Mouse (Mus musculus) small intestine, adult 2 months (tissue): ENCODE measurements around the gene Ranbp1.

ENCODE experiments used
- CTCF ChIP-seq: fragments of 200-500 bp; IDR thresholded peaks from 2 replicates; pipeline ENCODE4 v1.5.1; 2012; ENCODE audit warnings: low read depth, mild to moderate bottlenecking, control low read depth, inconsistent platforms, low read length, moderate library complexity, mixed read lengths; ENCODE audit not compliant: insufficient replicate concordance, insufficient read length; ENCODE audit errors: extremely low read depth
- POLR2A ChIP-seq: fragments of 200-500 bp; IDR thresholded peaks from 2 replicates; pipeline ENCODE4 v1.6.1; 2012; ENCODE audit warnings: low read depth, mild to moderate bottlenecking, control low read depth, inconsistent platforms, low read length, moderate library complexity

DNA sequence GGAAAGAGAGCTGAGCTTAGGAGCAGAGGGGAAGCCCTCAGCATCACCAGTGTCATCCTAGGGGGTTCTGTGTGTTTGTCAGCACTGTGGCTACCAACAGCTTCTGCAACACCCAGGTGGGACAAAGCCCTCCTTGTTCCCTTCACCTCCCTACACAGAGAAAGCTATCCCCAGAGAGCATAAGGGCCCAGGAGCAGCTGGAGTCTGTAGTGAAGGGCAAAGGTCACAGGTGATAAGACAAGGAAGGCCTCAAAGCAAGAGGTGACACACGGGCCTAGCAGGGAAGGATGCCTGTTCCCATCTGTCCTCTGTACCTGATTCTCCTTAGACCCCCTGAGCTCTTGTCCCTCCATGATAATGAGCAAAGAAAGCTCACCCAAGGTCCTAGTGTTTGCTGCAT, 46.9 kb downstream of the Ranbp1 start:
- TF ChIP-seq CTCF (no peak), POLR2A (no peak)
